Mouse (Mus musculus): ENCODE measurements around the gene Ccdc88b. TPM values are rescaled to one million over a fixed set of nuclear protein-coding genes. Genes with fewer than 3 reads are reported as not detected.

The Ccdc88b gene
- polyA plus RNA-seq, 1 experiment from 2014 or later = 1.1 TPM

GRCm38 (mm10) chr19:6839615-6840474, 18.2 kb downstream of the Ccdc88b start:
- WGBS = 2% methylated on average over 45 of the region's 46 CpGs
- H3K36me3 ChIP-seq (ENCODE audit: control insufficient read depth, insufficient read depth, low read length) = no peaks in the 10 kb centered on the region
- 0 out of 2 replicates have a peak overlapping the region, but pooled peaks have one; percentile 7 for H3K27ac ChIP-seq (ENCODE audit: low read length)

GRCm38 (mm10) chr19:6832363-6832762, 25.6 kb downstream of the Ccdc88b start:
- H3K27me3 ChIP-seq (replicated peaks; ENCODE audit: control insufficient read depth, insufficient read depth, low read length) = peaks cover 29% of the 10 kb centered on the region
- WGBS = 90% methylated on average over 8 of the region's 8 CpGs
- H3K36me3 ChIP-seq (ENCODE audit: control insufficient read depth, insufficient read depth, low read length) = peaks cover 9% of the 10 kb centered on the region
- peaks cover 9% of the 10 kb centered on the region; the same call in 1 of the 2 replicates for H3K4me1 ChIP-seq (ENCODE audit: control insufficient read depth, insufficient read depth, low read length)
- no peak overlapping the region for H3K4me3 ChIP-seq (ENCODE audit: low read length)
- no peak overlapping the region for H3K27ac ChIP-seq (ENCODE audit: low read length)
- no peak overlapping the region for H3K9ac ChIP-seq (ENCODE audit: low read depth, low read length)
- ATAC-seq = no peak
- no peaks in the 10 kb centered on the region for H3K9me3 ChIP-seq (ENCODE audit: control insufficient read depth, low read length)
- H3K4me2 ChIP-seq (ENCODE audit: low read depth, low read length) = no peak overlapping the region

More at GRCm38 (mm10) chr19:6839615-6840474, 18.2 kb downstream of the Ccdc88b start:
- H3K4me2 ChIP-seq (ENCODE audit: low read depth, low read length) = peak overlapping the region; percentile 97
- H3K4me1 ChIP-seq (ENCODE audit: control insufficient read depth, insufficient read depth, low read length) = peaks cover 16% of the 10 kb centered on the region
- H3K9me3 ChIP-seq (ENCODE audit: control insufficient read depth, low read length) = no peaks in the 10 kb centered on the region
- peak overlapping the region; percentile 78 for H3K9ac ChIP-seq (ENCODE audit: low read depth, low read length)
- no peaks in the 10 kb centered on the region for H3K27me3 ChIP-seq (replicated peaks; ENCODE audit: control insufficient read depth, insufficient read depth, low read length)
- peak overlapping the region; percentile 66 for H3K4me3 ChIP-seq (ENCODE audit: low read length)
- ATAC-seq = peak; percentile 61

- no peak for ATAC-seq
- no peak overlapping the region for H3K4me2 ChIP-seq (ENCODE audit: low read depth, low read length)
- H3K4me1 ChIP-seq (ENCODE audit: control insufficient read depth, insufficient read depth, low read length) = peaks cover 9% of the 10 kb centered on the region; the same call in 1 of the 2 replicates
- peaks cover 9% of the 10 kb centered on the region for H3K36me3 ChIP-seq (ENCODE audit: control insufficient read depth, insufficient read depth, low read length)
- no peak overlapping the region; the same call in 1 of the 2 replicates for H3K9ac ChIP-seq (ENCODE audit: low read depth, low read length)
- H3K4me3 ChIP-seq (ENCODE audit: low read length) = no peak overlapping the region
- 33% methylated on average over 17 of the region's 17 CpGs for WGBS
- peaks cover 29% of the 10 kb centered on the region for H3K27me3 ChIP-seq (replicated peaks; ENCODE audit: control insufficient read depth, insufficient read depth, low read length)
- no peaks in the 10 kb centered on the region for H3K9me3 ChIP-seq (ENCODE audit: control insufficient read depth, low read length)
- no peak overlapping the region for H3K27ac ChIP-seq (ENCODE audit: low read length)
Measured at GRCm38 (mm10) chr19:6831331-6831730, 26.7 kb downstream of the Ccdc88b start.

- no peak overlapping the region for H3K4me3 ChIP-seq (ENCODE audit: low read length)
- H3K4me2 ChIP-seq (ENCODE audit: low read depth, low read length) = no peak overlapping the region
- H3K27me3 ChIP-seq (replicated peaks; ENCODE audit: control insufficient read depth, insufficient read depth, low read length) = peaks cover 29% of the 10 kb centered on the region
- H3K36me3 ChIP-seq (ENCODE audit: control insufficient read depth, insufficient read depth, low read length) = peaks cover 9% of the 10 kb centered on the region
- 33% methylated on average over 38 of the region's 38 CpGs for WGBS
- no peaks in the 10 kb centered on the region for H3K9me3 ChIP-seq (ENCODE audit: control insufficient read depth, low read length)
- H3K4me1 ChIP-seq (ENCODE audit: control insufficient read depth, insufficient read depth, low read length) = peaks cover 9% of the 10 kb centered on the region; the same call in 1 of the 2 replicates
- no peak overlapping the region; the same call in 1 of the 2 replicates for H3K9ac ChIP-seq (ENCODE audit: low read depth, low read length)
- ATAC-seq = no peak
- H3K27ac ChIP-seq (ENCODE audit: low read length) = no peak overlapping the region
Measured at GRCm38 (mm10) chr19:6830556-6831316, 27.3 kb downstream of the Ccdc88b start.

- Histone ChIP-seq H3K27me3 (replicated peaks; ENCODE audit: control insufficient read depth, insufficient read depth, low read length) (peaks cover 29% of the 10 kb centered on the region), H3K9me3 (ENCODE audit: control insufficient read depth, low read length) (no peaks in the 10 kb centered on the region), H3K4me3 (ENCODE audit: low read length) (no peak overlapping the region), H3K36me3 (ENCODE audit: control insufficient read depth, insufficient read depth, low read length) (peaks cover 9% of the 10 kb centered on the region), H3K9ac (ENCODE audit: low read depth, low read length) (no peak overlapping the region), H3K27ac (ENCODE audit: low read length) (no peak overlapping the region), H3K4me1 (ENCODE audit: control insufficient read depth, insufficient read depth, low read length) (peaks cover 9% of the 10 kb centered on the region; the same call in 1 of the 2 replicates), H3K4me2 (ENCODE audit: low read depth, low read length) (peak overlapping the region; percentile 32)
- WGBS = 28% methylated on average over 48 of the region's 48 CpGs
- ATAC-seq = peak; percentile 38; the same call in 1 of the 2 replicates
Measured at GRCm38 (mm10) chr19:6829870-6830555, 28.0 kb downstream of the Ccdc88b start.

- no peak overlapping the region for H3K27ac ChIP-seq (ENCODE audit: low read length)
- no peak overlapping the region for H3K4me3 ChIP-seq (ENCODE audit: low read length)
- H3K9me3 ChIP-seq (ENCODE audit: control insufficient read depth, low read length) = no peaks in the 10 kb centered on the region
- WGBS = 40% methylated on average over 3 of the region's 3 CpGs
- peaks cover 9% of the 10 kb centered on the region for H3K36me3 ChIP-seq (ENCODE audit: control insufficient read depth, insufficient read depth, low read length)
- H3K27me3 ChIP-seq (replicated peaks; ENCODE audit: control insufficient read depth, insufficient read depth, low read length) = peaks cover 29% of the 10 kb centered on the region
- no peak overlapping the region for H3K9ac ChIP-seq (ENCODE audit: low read depth, low read length)
- no peak for ATAC-seq
- H3K4me2 ChIP-seq (ENCODE audit: low read depth, low read length) = no peak overlapping the region
- H3K4me1 ChIP-seq (ENCODE audit: control insufficient read depth, insufficient read depth, low read length) = peaks cover 9% of the 10 kb centered on the region; the same call in 1 of the 2 replicates
Measured at GRCm38 (mm10) chr19:6829069-6829468, 28.9 kb downstream of the Ccdc88b start.

- H3K4me1 ChIP-seq (ENCODE audit: control insufficient read depth, insufficient read depth, low read length) = peaks cover 9% of the 10 kb centered on the region; the same call in 1 of the 2 replicates
- H3K9me3 ChIP-seq (ENCODE audit: control insufficient read depth, low read length) = no peaks in the 10 kb centered on the region
- peaks cover 23% of the 10 kb centered on the region for H3K27me3 ChIP-seq (replicated peaks; ENCODE audit: control insufficient read depth, insufficient read depth, low read length)
- no peak overlapping the region for H3K27ac ChIP-seq (ENCODE audit: low read length)
- peaks cover 4% of the 10 kb centered on the region; the same call in 1 of the 2 replicates for H3K36me3 ChIP-seq (ENCODE audit: control insufficient read depth, insufficient read depth, low read length)
- H3K9ac ChIP-seq (ENCODE audit: low read depth, low read length) = no peak overlapping the region
- 82% methylated on average over 3 of the region's 3 CpGs for WGBS
- no peak for ATAC-seq
- no peak overlapping the region for H3K4me3 ChIP-seq (ENCODE audit: low read length)
- H3K4me2 ChIP-seq (ENCODE audit: low read depth, low read length) = no peak overlapping the region
Measured at GRCm38 (mm10) chr19:6826601-6827000, 31.4 kb downstream of the Ccdc88b start.

GRCm38 (mm10) chr19:6825384-6825783, 32.6 kb downstream of the Ccdc88b start:
- Histone ChIP-seq H3K4me3 (ENCODE audit: low read length) (no peak overlapping the region), H3K27me3 (replicated peaks; ENCODE audit: control insufficient read depth, insufficient read depth, low read length) (peaks cover 11% of the 10 kb centered on the region), H3K9me3 (ENCODE audit: control insufficient read depth, low read length) (no peaks in the 10 kb centered on the region), H3K36me3 (ENCODE audit: control insufficient read depth, insufficient read depth, low read length) (peaks cover 4% of the 10 kb centered on the region; the same call in 1 of the 2 replicates), H3K27ac (ENCODE audit: low read length) (no peak overlapping the region), H3K9ac (ENCODE audit: low read depth, low read length) (no peak overlapping the region), H3K4me1 (ENCODE audit: control insufficient read depth, insufficient read depth, low read length) (peaks cover 5% of the 10 kb centered on the region; the same call in 1 of the 2 replicates), H3K4me2 (ENCODE audit: low read depth, low read length) (no peak overlapping the region)
- no peak for ATAC-seq
- 88% methylated on average over 6 of the region's 6 CpGs for WGBS

All from intestine, embryonic 16.5 days (tissue).